Mouse (Mus musculus) cerebellum, adult (tissue): ENCODE data around the gene Znrf3.
"Not testable (repeated sequence)": the region's sequence is repeated elsewhere in the genome, so short reads cannot be mapped to it uniquely, and the experiment has no call there.

ENCODE experiments used
- ATAC-seq: cut with Nextera tagmentation; 2 replicates; pipeline ENCODE4 v1.9.2; 2017; ENCODE audit warnings: mild to moderate bottlenecking, moderate library complexity, mixed read lengths; ENCODE audit not compliant: insufficient number of reproducible peaks, low FRiP score, low TSS enrichment

The Znrf3 gene

GRCm38 (mm10) chr11:5444599-5445451 is at the start of gene Znrf3:
Gene Znrf3, minus strand, starts transcription at chr11:5444847.
- peak; percentile 77 for ATAC-seq

DNA sequence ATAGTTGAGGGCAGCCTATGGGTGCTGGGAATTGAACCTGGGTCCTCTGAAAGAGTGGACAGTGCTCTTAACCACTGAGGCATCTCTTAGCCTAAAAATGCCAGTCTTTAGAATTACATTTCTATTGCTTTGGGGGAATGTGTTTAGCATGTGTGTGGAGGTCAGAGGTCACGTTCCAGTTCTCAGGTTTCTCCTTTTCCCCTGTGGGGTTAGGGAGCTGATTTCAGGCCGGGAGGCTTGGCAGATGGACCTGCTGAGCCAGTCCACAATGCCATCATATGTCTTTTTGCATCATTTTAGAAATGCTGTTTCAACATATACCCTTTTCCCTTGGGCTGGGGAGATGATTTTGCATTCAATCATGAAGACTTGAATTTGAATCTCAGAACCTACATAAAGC is 49.2 kb upstream of the Znrf3 start:
- no peak for ATAC-seq

DNA sequence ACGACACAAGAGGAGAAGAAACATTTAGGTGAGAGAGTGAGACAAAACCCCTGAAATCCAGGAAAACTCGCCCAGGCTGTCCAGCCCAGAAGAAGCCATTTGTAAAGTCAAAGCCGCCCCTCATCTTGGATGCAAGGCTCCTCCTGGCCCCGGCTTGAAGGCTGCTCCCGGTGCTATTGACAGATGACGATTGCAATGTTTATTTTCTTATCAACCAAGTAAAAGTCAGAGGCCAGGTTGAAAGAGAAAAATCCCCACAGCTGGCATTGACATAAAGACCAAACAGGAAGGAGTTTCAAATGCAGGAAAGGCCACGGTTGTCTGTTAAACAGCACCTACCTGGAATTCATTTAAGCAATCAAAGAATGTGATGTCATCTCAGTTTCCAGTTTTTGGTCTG is 47.3 kb upstream of the Znrf3 start:
- ATAC-seq, result no peak

DNA sequence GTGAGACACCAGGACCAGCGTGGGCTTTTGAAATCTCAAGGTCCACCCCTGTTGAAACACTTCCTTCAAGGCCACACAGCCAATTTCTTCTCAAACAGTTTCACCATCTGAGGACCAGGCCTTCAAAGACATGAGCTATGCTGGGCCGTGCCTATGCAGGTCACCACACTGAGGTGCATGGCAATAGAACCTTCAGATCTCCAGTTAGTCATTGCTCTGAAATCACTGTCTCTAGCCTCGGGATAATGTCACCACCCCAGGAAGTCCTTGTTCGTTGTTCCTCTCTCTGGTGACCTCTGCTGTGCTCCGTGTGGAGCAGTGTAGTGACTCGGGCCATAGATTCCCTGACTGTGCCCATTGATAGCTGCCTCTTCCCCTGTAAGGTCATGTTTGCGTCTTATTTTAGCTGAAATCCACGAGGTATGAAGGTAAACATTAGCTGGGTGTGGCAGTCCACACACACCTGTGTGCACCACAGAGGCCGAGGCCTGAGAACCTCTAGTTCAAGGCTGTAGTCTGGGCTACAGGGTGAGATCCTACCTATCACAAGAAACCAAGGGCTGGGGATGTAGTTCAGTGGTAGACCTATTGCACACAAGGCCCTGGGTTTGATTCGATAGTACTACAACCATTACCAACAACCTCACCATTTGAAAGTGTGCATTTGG is 46.5 kb upstream of the Znrf3 start:
- ATAC-seq, result no peak

- ATAC-seq, result not testable (repeated sequence)
These were observed 44.8 kb upstream of the Znrf3 start for GRCm38 (mm10) chr11:5489433-5489832.

DNA sequence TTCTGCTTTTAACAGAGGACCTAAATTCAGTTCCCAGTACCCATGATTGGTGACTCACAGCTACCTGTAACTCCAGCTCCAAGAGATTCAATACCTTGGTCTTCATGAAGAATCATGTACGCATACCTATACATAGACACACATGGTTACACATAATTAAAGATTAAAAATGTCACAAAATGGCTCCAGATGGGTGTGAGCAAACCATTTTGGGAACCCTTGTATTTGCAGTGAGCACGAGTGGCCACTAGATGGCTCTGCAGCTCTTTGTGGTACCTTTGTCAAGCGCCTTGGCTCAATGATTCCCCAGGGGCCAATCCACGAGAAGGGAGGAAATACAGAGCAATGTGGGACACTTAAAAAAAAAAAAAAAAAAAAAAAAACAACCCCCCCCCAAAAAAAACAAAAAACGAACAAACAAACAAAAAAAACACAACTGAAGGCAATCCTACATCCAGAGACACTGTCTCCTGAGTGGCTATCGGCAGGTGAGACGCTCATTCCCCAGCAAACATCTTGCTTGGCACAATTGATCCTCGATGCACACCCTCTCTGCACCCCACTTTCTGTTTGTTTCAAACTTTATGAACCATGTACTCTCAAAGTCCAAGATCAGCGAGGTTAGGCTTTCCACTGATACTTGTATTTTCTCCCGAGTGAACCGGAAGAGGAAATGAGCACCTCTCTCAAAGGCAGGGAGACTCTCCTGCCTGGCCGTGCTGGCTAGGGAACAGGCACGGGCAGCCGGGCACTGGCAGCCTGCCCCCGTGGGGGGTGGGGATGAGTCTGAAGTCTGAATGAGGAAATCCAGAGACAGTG is 40.8 kb upstream of the Znrf3 start:
- ATAC-seq, result peak; percentile 72; the same call in 1 of the 2 replicates

DNA sequence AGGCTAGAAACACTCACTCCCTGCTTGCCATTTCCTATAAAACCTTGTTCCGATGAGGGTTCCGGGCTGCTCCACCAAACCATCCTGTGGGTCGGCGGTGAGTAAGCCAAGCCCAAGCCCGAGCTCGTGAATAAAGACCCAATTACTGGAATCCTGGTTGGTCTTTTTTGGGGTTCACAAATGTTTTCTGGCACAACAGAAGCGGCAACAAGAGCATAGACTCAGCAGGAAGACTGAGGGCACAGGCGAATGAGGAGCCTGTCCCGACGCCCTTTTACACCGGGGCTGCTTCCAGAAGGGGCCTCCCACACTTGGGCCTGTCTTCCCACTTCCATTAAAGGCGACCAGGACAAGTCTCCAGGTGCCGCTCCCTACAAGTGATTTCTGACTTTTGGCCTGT is 37.9 kb upstream of the Znrf3 start:
- ATAC-seq, result no peak

- no peak for ATAC-seq
These were observed 34.2 kb upstream of the Znrf3 start for GRCm38 (mm10) chr11:5478831-5479230.

DNA sequence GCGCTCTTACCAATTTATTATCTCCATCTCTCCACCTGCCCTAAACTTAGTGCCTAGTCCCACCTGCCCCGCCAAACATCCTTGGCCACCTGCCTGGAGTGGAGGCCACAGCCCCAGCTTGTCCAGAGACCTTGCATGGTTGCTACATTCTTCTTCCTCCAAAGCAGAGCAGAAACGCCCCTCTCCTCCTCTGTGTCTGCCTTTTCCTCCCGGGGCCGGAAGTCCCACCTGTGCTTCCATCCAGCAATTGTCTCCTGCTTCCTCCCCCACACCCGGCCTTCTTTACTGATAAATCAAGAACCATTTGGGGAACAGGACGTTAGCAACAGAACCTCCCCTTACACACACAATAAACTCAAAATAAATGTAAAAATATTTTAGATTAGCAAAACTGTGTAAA is 33.5 kb upstream of the Znrf3 start:
- ATAC-seq, result no peak

GRCm38 (mm10) chr11:5476806-5477205 is 32.2 kb upstream of the Znrf3 start:
- no peak for ATAC-seq

GRCm38 (mm10) chr11:5475556-5476118 is 31.0 kb upstream of the Znrf3 start:
- ATAC-seq, result not testable (repeated sequence)

DNA sequence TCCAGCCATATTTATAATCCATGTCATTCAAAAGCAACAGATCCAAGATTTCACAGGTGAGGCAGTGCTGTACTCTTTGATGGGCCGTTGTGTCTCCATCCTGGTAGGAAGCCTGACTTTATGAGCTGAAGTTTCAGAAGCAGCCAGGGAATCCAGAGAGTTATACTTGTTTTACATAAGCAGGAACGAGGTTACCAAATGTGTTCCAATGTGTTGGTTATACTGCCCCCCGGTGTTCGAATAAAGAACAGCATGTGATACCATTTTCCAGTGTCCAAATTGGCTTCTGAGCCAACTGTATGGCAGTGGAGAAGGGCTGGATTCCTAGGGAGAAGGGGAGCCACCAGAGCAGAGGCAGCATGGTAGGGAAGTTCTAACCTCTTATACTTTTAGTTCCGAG is 29.5 kb upstream of the Znrf3 start:
- peak; percentile 56; the same call in 1 of the 2 replicates for ATAC-seq

DNA sequence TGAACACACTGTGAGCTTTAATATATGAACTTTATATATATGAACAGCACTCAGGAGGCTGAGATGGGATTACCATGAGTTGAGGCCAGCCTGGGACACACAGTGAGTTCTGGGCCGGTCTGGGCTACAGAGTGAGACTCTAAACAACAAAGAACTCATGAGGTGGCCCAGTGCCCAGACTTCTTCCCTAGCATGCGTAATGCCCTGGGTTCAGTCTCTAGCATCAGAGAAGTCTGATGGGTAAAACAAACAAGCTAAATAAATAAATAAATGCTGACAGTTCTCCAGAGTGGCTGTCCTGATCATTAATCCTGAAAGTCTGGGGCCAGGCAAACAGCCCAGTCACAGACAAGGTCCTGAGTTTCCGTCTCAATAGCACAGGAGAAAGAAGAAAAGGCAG is 25.4 kb upstream of the Znrf3 start:
- ATAC-seq, result no peak

DNA sequence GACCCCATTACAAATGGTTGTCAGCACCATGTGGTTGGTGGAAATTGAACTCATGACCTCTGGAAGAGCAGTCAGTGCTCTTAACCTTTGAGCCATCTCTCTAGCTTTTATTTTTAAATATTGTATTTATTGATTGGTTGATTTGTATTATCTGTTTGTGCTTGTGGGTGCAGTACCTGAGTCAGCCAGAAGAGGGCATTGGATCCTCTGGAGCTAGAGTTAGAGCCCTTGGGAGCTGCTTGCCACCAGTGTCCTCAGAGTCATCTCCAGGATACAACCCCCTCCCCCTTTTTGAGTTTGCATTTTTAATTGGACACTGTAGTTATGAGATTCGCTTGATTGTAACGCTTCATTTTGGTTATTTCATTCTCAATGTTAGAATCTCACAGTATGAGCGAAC is 24.4 kb upstream of the Znrf3 start:
- ATAC-seq, result no peak

DNA sequence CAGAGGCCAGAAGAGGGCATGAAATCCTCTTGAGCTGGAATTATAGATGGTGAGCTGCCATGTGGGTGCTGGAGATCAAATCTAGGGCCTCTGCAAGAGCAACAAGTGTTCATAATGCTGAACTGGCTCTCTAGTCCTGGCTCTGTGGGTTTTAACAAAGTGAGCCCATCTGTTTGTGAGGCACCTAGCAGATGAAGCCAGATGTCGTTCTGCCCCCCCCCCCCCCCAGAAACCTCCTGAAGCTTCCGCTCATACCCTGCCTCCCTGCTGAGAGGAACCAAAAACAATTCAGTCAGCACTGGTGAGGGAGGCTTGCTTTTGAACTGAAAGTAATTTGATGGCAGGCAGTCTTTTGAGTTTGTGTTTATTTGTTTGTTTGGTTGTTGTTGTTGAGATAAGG is 23.8 kb upstream of the Znrf3 start:
- no peak for ATAC-seq

GRCm38 (mm10) chr11:5451923-5452322 is 7.3 kb upstream of the Znrf3 start:
- no peak for ATAC-seq

- no peak for ATAC-seq
These were observed 6.7 kb upstream of the Znrf3 start for GRCm38 (mm10) chr11:5451341-5451740.

- ATAC-seq, result no peak
These were observed 6.1 kb upstream of the Znrf3 start for GRCm38 (mm10) chr11:5450701-5451100.

GRCm38 (mm10) chr11:5445452-5445953 is 856 bp upstream of the Znrf3 start:
- ATAC-seq, result no peak

DNA sequence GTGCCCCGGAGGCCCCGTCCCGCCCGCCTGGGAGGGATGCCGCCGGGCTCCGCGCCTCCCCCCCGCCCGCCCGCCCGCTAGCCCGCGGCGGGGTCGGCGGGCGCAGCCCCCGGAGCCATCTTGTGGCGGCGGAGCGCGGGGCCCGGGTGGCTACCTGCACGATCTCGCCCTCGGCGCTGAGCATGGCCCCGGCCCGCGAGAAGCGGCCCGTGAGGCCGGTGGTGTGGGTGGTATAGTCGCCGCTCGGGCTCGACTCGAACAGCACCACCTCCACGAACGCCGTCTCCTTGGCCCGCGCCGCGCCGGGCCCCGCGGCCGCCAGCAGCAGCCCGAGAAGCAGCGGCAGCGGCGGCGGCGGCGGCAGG is 431 bp downstream of the Znrf3 start:
- ATAC-seq, result peak; percentile 36; the same call in 1 of the 2 replicates
